Mouse (Mus musculus): ENCODE measurements around the gene Ghrh.
A peak's percentile ranks its signal among the peaks of the same experiment; 100 is the strongest.

Gene Ghrh

DNA sequence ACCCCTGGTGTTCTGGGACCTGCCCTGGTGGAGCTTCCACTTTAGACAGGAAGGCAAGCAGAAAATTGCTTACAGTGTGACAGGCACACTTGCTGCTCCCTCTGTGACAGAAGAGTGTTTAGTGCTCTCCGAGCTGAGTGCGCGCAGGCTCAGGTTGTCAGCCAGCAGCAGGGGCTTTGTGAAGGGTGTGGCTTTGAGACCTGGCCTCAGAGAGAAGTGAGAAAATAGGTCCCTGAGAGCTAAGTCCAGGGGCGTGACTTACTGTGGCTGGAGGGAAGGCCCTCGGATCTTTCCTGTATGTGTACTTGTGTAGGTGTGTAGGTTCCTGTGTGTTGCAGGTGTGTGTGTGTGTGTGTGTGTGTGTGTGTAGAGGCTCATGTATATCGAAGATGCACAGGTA, 4.0 kb downstream of the Ghrh start:
- no peak for DNase-seq

DNA sequence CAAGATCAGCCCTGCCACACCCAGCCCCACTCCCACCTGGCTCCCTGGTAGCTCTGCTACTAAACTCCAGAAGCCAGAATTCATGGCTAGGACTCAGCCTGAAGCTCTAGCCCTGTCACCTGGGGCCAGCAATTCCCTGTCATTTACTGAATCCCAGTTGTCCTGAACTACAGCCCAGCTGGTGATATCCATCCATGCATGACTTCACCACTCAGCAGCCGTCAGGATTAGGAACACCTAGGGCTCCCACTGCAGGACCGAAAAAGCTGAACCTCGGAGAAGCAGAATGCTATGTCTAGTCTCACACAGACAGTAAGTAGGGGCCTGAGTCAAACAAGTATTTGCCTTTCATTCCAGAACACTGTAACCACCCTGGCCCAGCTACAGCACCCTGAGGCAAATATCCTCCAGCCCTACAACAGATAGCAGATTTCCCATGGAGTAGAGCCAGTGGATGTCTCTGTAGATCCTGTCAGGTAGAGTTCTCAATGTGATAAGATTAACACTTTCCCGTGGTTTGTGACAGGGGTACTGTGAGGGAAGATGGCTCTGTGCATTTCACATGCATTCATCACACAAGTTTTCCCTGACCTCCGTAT, 4.9 kb downstream of the Ghrh start:
- no peak for DNase-seq

DNA sequence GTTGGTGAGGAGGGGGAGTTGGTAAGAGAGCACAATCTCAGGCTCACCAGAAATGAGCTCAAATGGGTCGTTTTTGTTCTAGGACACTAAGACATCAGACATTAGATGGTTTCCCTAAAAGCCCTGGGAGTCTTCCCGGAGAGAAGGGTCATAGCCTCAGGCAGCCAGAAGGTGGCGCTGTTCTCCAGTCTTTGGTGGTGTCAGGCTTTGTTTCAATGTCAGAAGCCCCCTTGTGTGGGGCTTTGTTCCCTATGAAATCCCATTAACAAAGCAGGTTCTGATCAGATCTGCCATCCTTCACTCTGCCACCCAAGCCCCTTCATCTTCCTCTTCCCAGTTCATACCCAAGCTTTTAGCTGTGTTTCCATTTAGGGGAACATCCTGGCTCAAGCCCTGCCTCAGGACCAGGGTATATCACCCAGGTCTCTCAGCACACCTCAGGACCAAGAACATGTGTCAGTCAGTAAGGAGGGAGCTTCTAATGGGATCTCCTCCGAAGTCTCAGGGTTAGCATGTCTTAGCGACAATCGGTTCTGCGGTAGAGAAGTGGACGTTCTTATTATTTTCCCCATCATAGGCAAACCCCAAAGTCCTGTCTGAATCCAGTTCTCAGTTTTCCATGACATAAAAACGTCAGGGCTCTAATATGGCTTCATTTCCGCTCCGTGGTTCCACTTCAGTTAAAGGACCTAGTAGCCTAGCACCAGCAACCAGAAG, 5.6 kb downstream of the Ghrh start:
- DNase-seq = peak; percentile 71

DNA sequence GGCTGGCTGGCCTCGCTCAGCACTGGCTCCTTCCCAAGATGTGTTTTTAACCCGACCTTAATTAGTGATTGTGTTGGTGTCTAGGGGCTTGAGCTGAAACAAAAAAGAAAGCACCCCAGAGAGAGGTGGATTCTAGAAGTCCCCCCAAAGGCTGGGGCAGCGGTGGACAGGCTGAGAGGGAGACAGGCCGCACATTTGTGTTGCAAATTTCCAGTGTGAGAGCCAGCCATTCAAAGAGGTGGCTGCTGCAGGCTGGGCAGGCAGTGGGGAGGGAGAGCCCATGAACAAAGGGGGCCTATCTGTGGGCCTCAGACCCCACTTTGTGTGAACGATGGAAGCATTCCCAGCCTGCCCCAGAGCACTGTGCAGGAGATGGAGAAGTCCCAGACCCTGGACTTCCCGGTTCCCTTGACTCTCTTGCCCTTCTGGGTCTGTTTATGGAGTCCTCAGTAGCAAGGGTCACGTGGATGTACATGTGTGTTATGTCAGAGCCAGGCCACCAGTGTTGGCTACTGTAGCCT, 7.0 kb downstream of the Ghrh start:
- DNase-seq = no peak

- DNase-seq = no peak
Measured at GRCm38 (mm10) chr2:157339532-157339931, 7.8 kb downstream of the Ghrh start.

- peak; percentile 79 for DNase-seq
Measured at GRCm38 (mm10) chr2:157338663-157339062, 8.6 kb downstream of the Ghrh start.

DNA sequence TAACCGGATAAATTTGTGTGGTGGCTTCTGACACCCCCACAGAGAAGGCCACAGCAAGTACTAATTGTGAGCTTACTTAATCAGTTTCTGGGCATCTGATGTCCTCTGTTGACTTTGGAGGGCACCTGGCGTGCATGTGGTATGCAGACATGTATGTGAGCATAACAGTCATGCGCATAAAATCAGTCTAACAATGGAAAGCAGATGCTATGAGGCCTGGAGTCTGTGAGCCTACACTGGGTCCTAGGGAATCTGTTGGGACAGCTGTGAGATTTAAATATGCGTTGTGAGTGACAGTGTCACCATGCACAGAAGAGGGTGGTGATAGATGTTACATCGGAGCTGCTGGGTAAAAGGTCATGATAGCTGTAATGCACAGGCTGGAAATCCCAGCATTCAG, 15.2 kb downstream of the Ghrh start:
- no peak for DNase-seq

- no peak for DNase-seq
Measured at GRCm38 (mm10) chr2:157328570-157328969, 18.7 kb downstream of the Ghrh start.

- no peak for DNase-seq
Measured at GRCm38 (mm10) chr2:157328106-157328505, 19.2 kb downstream of the Ghrh start.

GRCm38 (mm10) chr2:157325238-157325637, 22.1 kb downstream of the Ghrh start:
- no peak for DNase-seq

DNA sequence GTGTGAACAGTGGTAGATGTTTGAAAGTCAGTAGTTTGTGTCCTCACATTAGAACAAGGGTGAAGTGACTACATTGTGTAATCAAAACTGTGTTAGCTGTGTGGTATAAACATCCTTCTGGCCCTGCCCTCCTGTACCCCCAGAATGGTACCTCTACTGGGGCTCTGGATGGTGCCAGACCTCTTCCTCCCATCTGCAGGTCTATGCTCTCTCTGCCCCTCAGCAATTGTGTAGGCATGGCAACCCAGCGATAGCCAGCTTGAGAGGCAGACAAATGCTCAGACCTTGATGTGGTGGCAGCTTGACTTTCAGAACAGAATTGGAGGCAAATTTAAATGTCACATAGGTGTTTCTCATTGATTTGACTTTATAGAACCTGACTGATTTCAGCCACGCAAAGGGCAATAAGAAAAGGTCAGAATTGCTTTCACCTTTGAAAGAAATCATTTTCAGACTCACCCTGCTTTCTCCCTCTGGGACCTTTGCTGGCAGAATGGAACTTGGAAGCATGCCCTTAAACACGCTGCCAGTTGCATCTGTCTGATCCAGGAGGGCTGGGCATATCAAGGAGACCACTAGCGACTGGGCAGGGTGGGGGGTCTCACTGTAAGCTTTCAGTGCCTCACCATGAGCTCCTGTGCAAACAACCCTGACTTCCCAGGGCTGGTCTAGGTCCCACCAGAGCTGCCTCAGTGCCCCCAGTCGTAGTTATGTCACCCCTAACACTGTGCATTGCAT, 25.1 kb downstream of the Ghrh start:
- no peak for DNase-seq

- no peak for DNase-seq
Measured at GRCm38 (mm10) chr2:157320886-157321285, 26.4 kb downstream of the Ghrh start.

DNA sequence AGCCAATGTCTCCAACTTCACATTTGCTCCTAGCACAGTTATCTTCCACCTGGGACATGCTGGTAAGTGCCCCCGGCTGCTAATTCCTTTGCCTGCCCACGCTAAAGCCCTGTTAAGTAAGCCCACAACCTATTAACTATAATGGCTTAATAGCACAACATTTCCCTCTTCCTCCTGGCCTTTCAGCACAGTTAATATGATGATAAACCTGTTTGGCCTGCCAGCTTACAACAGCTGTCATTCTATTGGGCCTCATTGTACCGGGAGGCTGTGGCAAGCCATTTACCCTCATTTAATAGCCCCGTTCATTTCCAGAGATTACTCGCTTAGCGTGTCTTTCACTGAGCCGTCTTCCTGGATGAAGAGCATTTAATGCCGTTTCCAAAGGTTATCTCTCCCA, 27.2 kb downstream of the Ghrh start:
- DNase-seq = no peak

- DNase-seq = no peak
Measured at GRCm38 (mm10) chr2:157317220-157317619, 30.1 kb downstream of the Ghrh start.

DNA sequence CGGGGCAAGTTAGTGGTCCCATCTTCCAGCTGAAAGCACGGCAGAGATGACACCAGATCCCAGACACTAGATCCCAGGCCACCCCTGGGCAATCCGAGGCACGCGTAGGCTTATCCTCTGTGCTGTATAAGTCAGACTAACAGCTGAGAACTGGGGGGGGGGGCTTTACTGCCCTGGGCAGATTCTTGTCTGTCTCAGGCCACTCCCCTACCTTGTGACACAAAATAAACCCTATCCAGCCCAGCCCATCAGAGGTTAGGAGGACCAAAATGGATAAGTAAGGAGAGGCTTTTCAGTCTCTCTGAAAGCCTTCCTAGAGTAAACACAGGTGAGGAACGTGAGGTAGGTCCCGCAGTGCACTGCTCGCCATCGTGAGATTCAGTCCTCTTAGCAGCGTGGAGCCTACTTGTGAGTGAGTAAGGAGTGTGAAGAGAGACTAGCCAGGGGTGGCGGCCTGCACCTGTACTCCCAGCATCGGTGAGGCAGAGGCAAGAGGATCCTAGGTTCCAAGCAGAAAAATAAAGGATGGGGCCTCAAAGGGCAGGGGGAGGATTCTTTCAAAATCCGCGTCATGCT, 30.9 kb downstream of the Ghrh start:
- no peak for DNase-seq

GRCm38 (mm10) chr2:157315486-157315885, 31.8 kb downstream of the Ghrh start:
- DNase-seq = no peak

- no peak for DNase-seq
Measured at GRCm38 (mm10) chr2:157314310-157314709, 33.0 kb downstream of the Ghrh start.

GRCm38 (mm10) chr2:157313718-157314117, 33.6 kb downstream of the Ghrh start:
- DNase-seq = no peak

DNA sequence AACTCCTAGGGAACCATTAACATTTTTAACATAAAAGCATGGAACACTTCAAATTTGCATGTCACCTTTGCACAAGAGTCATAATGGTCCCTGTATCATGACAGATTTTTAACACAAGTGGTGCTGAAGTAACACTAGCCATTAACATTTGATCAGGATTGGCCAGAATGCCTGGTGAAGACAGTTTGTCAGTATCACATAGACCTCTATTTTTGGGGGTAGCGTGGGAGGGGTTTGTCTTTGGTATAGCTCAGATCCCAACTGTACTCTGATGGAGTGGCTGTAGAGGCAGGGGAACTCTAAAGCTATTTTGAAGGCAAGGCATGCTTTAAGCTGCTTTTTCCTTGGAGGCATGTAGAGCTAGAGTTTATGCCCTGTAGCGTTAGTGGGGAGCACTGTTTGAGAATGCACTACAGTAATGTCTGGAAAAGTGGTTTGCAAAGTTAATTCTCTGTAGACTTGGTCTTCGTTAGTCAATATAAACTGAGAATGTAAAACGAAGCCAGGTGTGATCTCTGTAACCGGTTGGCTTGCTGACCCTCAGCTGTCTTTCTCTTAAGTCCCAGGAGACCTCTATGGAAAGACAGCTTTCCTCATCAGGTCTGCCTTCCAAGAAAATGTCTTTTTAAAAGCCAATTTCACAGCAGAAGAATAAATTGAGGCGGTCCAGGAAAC, 36.2 kb downstream of the Ghrh start:
- no peak for DNase-seq

DNA sequence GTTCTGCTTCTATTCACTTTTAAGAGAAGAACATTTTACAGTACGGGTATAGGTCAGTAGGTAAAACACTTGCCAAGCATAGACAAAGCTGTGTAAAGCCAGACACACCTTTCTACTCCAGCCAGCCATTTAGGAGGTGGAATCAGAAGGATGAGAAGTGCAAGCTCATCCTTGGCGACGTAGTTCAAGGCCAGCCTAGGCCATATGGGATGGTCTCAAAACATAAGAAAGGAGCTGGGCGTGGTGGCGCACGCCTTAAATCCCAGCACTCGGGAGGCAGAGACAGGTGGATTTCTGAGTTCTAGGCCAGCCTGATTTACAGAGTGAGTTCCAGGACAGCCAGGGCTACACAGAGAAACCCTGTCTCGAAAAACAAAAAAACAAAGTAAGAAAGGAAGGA, 37.7 kb downstream of the Ghrh start:
- no peak for DNase-seq

- DNase-seq = no peak
Measured at GRCm38 (mm10) chr2:157308273-157308917, 38.9 kb downstream of the Ghrh start.

DNA sequence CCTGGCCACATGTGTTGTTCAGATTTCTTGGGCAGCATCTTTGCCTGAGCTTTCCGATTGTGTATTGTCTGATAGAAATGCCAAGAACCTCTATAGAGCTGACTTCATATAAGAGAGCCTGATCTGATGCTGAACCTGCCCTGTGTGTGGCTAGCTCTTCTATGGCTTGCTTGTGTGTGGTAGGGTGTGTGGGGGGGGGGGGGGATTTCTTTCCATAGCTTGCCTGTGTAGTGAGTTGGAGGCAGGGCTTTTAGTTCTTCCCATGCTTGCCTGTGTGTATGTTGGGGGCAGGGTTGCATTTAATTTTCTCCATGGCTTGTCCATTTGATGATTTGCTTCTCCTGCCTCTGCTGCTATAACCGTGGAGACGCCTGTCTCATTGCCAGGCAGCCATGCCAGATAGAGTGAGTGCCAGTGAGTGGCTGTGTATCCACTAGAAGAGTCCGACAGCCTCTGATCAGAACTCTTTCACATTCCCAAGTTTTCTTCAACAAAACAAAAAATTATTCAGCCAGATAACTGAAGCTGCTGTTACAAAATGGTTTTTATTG, 39.5 kb downstream of the Ghrh start:
- DNase-seq = no peak

Measured in liver (tissue).